Mouse (Mus musculus): ENCODE results near the gene Olfr1025-ps1.

DNA sequence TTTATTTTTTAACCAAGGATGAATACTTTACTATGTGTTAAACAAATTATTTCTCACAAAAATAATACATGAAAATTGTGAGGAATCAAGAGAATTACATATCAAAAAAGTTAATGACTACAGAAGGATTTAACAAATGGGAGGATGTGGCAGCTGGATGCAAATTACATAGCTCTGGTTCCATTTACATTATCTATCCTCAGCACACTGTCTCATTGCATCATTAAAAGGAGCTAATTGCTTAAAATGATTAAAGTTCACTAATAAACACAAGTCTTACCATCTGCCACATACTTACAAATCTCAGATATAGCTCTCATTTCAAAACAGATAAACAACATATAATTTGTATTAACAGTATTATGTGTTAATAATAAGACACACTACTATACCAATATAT, 1.8 kb upstream of the Olfr1025-ps1 start:
- TF ChIP-seq PAX5 (IDR thresholded peaks at IDR 0.05; ENCODE audit: low read length), result no peak
- TF ChIP-seq MAZ (IDR thresholded peaks at IDR 0.05; ENCODE audit: low read depth, low read length), result no peak
- TF ChIP-seq POLR2A (IDR thresholded peaks at IDR 0.05; ENCODE audit: low read depth, low read length), result no peak
- no peak for TF ChIP-seq ELF1 (IDR thresholded peaks at IDR 0.05; ENCODE audit: low read depth, low read length)
- no peak for TF ChIP-seq RAD21 (IDR thresholded peaks at IDR 0.05; ENCODE audit: low read depth, low read length)
- no peak for TF ChIP-seq USF1 (IDR thresholded peaks at IDR 0.05; ENCODE audit: low read depth, low read length)
- TF ChIP-seq MAX (IDR thresholded peaks at IDR 0.05; ENCODE audit: low read length), result no peak
- TF ChIP-seq MXI1 (IDR thresholded peaks at IDR 0.05; ENCODE audit: low read depth, low read length), result no peak
- TF ChIP-seq CTCF (conservative IDR thresholded peaks at IDR 0.05 in 1 of 2, IDR thresholded peaks at IDR 0.05 in 1 of 2; ENCODE audit: low read depth in 2 of 2, low read length in 2 of 2), result no peak
- no peak for TF ChIP-seq POLR2AphosphoS2 (IDR thresholded peaks at IDR 0.05; ENCODE audit: low read depth, low read length)
- TF ChIP-seq KAT2A (IDR thresholded peaks at IDR 0.05; ENCODE audit: insufficient replicate concordance, low read length), result no peak
- no peak for TF ChIP-seq BHLHE40 (IDR thresholded peaks at IDR 0.05; ENCODE audit: low read depth, low read length)
- no peak for TF ChIP-seq ETS1 (conservative IDR thresholded peaks at IDR 0.05; ENCODE audit: low read depth, low read length)
- TF ChIP-seq ZC3H11A (IDR thresholded peaks at IDR 0.05; ENCODE audit: low read depth, low read length), result no peak
